Mouse (Mus musculus) spleen, postnatal 14 days (tissue): ENCODE measurements around the gene Car4.

Experiments
- DNase-seq, 2 experiments: peaks; one replicate each; pipeline ENCODE4 v3.0.0; 2021 to 2022; ENCODE audit warnings: low spot score in 2 of 2

Car4 gene

DNA sequence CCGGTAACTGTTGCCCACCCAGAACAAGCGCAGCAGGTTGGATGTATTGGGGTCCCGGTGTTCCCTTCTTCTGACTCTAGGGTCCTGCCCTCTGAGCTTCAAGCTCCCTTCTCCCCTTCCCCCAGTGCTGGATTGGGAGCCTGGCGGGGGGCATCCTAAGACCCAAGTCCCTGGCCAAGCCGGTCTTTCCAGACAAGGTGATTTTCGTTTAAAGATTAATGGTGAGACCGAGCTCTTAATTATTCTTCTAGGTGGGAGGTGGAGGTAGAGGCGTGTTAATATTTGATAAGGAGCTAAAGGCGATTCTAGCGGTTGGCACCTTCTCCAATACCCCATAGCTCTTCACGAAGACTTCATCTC lies 665 bp downstream of the Car4 start:
- no peak for DNase-seq

DNA sequence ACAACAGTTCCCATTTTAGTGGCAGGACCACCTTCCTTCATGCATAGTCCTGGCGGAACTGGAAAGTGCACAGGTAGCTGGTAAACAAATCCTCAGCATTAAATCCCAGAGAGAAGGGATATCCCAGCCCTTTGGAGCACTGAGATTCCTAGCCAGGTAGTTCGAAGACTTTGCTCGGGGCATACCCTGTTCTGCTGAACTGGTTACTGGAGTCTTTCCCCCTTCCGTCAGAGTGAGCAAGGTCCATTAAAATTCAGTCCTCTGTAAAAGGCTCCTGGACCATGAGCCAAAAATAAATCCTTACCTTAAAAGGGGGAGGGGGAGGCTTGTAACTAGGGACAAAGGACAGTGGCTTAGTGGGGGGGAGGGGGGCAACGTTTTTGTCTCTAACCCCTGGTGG lies 1.6 kb downstream of the Car4 start:
- no peak for DNase-seq

DNA sequence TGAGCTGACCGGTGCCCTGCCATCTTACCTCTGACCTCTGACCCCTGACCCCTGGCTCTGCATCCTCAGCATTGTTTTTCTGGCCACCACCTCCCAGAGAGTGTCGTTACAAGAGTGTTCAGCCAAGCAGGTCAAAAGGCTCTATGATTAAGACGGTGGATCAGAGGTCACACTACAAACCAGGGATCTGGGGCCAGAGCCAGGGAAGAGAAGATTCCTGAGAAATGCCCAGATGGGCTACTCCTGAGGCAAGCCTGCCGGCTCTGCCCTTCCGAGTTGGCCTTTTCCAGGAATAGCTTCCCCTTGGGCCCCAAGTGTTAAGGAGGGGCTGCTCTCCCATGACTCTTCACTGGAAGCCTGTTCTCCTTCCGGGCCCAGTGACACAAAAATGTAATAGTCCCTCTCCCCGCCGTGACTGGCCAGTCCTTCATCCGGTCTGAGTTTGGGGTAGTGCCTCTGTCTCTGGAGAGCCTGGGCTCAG lies 2.2 kb downstream of the Car4 start:
- DNase-seq, result no peak

DNA sequence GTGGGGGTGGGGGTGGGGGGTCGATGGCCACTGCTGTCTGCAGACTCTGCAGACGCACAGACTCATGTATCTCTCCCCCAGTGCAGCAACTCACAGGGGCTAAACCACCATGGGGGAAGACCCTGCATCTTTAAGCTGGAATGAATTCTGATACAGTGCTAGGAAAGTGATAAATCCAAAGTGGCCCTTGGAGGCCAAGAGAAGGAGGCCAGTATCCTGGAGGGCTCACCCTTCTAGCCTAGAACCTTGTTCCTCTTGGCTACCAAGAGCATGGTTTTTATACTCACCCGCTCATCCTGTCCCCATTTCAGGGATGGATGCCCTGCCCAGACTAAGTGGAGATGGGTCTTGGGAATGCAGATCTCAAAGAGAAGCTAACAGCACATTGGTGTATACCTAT lies 2.7 kb downstream of the Car4 start:
- no peak for DNase-seq

DNA sequence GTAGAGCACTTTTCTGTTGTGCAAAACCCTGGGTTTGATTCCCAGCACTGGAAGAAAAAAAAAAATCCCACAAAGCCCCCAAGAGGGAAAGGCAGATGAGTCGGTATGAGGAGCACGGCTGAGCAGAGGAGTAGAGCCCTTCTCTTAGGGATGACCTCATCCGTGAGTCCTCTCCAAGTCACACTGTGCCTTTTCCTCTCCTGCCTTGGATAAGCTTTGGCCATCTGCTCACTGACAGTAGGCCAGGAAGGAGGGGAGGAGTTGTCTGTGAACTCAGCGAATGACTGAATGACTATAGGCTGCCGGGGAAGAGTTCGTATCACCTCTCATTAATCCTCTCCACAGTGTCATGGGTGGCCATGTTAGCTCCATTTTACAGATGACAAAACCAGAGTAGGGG lies 3.2 kb downstream of the Car4 start:
- no peak for DNase-seq

DNA sequence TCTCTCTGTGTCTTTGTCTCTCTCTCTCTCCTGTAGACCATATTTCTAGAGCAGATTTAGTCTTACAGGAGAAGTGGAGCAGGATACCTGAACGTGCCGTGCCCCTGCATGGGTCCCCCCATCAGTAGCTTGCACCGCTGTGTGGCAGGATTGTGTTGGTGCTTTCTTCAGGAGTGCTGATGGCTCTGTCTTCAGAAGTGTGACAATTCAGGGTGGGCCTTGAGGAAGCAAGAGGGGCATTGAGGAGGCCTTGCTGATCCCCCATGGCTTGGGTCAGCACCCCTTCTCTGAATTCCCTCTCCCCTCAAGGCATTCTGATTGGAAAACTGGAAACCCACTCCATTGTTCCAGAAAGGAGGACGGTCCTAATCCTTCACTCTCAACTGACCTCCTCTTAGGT lies 4.0 kb downstream of the Car4 start:
- no peak for DNase-seq

DNA sequence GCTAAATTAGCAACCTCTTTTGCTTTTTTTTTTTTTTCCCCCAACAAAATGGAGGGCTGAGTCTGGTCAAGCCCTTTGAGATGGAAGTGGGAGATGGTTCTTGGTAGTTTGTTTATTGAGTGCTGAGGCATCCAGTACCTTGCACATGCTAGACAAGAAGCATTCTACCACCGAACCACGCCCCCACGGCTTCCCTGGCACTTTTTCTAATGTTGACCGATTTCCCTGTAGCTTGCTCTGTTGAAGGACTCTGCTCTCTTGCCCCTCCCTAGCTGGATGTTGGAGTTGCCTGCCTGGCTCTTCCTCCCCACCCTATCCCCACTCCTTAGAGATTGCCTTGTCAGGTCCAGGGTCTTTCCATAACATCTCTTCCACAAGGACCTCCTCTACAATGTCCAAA lies 5.0 kb downstream of the Car4 start:
- DNase-seq, result no peak

DNA sequence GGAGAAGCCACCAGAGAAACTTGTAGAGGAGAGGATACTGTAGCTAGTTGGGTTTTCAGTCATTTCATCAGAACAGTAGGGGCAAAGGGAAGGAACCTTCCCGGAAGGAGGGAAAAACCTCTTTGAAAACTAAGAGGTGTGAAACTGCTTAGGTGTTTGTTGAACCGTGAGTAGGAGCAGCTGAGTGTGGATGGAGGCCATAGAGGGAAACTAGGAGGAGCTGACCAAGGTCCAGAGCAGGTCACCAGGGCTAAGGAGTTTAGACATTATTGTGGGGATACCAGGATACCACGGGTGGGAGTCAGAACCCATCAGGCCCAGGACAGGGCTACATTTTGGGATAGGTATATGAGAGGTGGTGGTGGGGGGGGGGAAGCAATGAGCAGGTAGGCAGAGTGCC lies 6.0 kb downstream of the Car4 start:
- DNase-seq, result no peak

DNA sequence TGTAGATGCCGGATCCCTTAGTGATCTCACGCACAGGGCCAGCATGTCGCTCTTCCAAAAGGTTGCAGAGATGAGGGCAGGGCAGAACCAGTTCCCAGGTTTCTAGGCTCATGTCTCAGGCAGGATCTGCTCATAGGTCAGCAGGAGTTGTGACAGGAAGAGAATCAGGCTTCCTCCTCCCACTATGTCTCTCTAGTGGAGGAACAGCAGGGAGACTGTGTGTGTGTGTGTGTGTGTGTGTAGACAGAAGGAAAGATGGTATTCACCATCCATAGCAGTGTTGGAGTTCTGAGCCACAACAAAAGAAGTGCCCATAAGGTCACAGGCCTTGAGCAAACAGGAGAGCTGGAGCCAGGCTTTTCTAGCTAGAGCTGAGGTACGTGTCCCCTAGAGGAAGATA lies 9.1 kb downstream of the Car4 start:
- DNase-seq, result no peak

DNA sequence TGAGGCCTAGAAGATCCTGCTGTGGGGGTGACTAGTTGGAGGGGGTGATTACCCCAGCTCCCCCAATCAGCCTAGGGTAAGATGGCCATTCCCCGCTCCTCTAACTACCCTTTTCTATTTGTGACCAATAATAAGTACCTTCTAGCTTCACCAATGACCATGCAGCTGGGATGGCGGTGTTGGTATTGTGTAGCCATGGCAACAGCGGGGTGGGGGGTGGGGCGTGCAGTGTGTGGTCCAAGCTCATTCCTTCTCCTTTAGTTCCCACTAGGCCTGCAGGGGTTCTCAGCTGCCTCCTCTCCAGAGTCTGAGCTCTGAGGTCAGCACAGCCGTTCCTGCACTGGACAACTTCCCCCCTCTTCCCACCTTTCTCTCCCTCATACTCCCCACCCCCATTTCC lies 9.5 kb downstream of the Car4 start:
- no peak for DNase-seq

DNA sequence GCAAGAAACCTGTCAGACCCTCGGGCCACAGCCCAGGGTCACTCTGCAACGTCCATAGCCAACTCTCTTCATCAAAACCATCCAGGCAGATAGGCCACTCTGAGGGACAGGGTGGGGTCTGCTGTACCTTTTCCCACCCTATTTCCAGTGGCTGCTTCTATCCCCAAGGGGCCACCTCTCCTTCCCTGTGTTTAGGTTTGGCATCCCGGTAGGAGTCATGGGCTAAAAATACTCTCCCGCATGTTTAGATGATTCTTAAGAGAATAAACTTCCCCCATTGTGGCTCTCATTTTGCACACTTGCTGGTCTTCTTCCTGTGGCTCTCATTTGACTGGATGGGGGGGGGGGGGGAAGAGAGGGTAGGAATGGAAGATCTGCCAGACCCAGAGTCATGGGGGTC lies 10.7 kb downstream of the Car4 start:
- DNase-seq, result no peak

DNA sequence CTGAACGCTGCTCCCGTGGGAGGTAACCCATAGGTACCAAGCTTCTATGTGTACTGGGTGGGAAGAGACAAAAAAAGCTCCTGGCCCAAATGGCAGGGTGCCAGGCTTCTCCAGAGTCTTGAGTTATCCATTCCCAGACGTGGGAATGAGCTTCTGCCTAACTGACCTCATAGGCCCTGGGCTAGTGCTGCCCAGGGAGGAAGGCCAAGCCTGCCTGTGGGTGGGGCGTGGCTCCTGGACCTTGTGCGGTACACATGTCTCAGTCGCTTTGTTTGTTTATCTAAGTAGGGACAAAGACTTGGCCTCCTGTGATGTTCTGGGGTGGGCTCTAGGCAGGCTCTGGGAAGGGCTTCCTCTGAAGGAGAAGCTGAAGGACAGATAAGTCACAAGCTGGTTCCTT lies 11.2 kb downstream of the Car4 start:
- no peak for DNase-seq

DNA sequence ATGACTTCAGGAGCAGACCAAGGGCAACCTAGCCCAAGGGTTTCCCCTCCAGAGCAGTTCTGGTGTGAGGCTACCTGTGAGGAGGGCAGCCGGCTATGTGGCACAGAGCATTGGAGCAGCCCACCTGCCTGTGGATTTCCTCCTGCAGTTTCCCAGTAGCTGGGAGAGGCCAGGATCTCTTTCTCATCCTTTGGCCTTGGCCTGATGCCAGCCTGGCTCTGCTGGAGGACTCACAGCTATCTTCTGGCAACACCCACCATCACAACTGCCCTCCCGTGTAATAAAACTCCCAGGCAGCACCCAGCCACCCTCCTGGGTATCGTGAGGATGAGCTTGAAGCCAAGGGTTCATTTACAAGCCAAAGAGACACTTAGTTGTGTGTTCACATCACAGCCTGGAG lies 14.5 kb downstream of the Car4 start:
- DNase-seq, result no peak

DNA sequence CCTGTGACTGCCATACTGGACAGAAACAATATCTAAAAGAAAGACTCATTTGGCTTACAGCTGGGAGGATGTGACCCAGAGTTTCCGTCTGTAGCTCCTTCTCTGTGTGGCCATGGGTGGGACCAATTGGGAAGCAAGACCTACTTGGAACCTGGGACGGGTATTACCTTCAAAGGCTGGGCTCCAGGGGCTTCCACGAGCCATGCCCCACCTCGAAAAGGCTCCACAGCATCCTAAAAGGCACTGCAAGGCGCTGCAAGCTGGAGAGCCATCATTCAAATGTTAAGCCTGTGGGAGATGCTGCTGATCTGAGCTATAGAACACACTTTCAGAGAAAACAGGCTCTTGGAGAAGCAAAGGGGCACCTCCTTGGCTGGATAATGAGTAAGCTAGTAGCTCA lies 16.1 kb downstream of the Car4 start:
- no peak for DNase-seq

DNA sequence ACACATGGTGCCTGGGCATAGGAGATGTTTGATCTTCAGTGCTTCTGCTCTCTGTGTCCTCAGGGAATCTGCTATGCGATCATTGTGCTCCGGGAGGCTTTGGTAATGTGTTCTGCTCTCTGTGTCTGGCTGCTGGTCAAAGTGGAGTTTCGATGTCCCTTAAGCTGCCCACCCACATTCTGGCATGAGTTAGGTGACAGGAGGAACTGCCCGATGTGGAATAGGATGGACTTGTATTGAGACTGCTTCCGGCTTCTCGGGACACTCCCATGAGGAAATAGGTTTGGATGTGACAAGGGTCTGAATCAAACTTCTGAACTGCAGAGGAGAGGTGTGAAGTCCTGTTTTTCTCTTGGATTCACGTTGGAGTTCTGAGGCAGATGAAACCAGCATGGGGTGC lies 17.0 kb downstream of the Car4 start:
- no peak for DNase-seq

DNA sequence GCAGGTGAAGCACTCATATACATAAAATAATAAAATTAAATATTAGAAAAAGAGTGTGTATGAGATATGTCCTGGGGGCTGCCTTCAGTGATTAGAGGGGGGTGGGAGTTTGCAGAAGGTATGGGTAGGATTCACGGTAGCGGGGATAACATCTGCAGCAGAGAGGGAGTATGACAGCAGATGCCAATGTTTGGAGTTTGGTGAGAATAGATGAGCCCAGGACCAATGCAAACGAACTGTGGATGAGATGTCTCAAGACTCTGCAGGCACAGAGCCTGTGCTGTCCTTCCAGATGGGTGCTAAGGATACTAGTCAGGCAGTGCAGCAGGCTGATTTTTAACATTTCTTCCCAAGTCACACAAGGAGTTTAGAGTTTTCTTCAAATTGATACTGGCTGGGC lies 19.1 kb downstream of the Car4 start:
- no peak for DNase-seq

DNA sequence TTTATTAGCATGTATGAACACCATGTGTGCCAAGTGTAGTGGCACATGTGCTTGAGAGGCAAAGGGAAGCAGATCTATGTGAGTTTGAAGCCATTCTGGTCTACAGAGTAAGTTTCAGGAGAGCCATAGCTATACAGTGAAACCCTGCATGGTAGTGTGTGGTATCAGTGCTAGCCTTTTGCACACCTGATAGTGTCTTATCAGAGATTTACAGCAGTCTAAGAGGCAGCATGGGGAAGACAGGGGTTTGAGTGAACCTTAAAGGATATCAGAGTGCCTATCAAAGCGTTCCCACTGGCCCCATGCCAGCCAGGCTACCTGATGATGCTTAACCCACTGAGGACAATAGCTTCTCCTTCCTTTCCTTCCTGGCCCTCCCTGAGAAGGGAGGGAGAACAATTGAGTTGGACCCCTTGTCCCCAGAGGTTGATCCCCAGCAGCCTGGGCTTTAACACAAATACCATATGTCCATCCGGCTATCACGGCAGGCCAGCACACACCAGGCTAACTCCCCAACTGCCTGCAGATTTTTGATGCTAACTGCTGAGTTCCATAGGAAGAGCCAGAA lies 19.9 kb downstream of the Car4 start:
- DNase-seq, result no peak

DNA sequence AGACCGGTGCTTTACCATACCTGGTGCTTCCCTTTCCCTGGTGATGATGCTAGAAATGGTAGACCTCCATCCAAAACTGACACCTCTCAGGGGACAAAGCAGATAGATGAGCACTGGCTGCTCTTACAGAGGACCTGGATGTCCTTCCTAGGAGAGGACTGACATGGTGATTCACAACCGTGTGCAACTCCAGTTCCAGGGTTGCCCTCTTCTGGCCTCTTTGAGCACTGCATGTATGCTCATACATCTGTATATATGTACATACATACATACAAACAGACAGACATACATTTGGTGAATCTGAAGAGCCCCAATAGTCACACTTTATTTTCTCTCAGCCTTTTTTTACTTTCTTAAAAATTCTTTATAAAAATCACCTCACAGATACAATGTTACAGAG lies 20.5 kb downstream of the Car4 start:
- peak in 1 of 2 experiments; percentile 21 for DNase-seq

DNA sequence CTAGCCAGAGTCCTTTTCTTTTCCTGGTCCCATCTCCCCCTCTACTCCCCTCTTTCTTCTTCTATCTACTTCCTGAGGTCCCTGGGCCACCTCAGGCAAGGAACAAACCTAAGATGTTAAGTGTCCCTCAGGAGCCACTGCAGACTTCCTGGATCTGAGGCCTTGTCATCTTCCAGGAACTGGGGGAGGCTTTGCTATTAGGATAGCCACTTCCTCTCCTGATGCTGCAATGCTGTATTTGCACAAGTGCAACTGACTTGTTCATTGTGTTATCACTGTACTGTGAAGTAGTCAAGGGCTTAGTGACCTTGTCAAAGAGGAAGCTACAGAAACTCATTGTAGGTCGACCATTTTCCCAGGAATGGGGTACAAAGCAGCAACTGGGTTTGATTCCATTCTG lies 21.8 kb downstream of the Car4 start:
- DNase-seq, result no peak

DNA sequence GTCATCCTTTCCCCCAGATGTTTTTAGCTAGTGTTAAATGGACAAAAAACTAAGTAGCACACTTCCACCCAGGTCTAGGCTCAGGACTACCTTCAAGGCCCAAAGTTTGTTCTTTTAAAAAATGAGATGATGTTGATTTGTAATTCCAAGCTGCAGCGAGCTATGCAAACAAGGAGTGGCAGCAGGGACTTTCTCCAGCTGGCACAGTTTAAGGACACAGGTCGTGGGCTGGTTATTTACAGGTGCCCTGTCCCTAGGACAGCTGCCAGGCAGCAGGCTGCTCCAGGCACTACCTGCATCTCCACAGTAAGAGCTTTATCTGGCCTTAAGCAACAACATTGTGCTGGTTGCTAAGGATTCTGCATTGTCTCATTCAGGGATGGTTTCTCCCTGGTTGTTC lies 23.1 kb downstream of the Car4 start:
- no peak for DNase-seq

DNA sequence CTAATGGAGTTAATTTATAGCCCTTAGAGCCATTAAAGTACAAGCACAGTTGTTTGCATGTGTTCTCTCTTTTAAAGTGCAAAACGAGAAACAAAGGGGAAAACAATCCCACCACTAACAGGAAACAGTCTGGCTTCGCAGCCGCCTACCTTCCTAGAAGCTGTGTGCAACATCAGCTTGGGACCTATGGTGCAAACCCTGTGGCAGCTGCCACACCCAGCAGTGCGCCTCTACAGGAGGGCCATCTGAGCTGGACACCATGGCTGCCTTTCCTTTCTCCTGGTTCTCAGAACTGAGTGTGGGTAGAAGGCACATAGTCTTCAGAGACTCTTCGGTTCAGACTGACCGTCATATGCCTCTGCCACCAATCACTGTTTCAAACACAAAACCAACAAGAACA lies 27.8 kb downstream of the Car4 start:
- DNase-seq, result no peak

DNA sequence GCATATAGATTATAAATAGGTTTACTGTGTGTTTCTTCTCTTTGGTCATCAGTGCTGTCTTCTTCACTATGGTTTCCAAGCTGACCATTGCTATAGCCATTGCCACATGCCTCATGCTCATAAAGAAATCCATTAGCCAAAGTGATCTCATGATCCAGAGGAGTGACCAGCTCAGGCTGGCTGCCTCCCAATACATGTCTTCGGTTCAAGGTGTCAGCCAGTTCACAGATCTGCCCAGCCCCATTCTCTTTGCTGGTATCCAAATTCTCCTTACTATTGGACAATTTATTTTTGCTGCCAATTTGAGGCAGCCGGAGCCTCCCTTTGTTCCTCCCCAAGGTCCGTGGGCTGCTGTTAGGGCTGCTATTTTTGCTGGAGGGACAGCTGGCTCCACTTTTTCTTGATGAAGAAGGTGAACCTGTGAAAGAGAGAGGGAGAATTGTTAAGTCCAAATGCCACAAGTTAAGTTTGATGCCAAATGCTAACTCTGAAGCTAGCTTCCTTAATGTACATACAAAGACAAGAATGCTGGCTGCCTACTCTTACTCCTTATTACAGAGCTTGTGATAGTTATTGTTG lies 30.8 kb downstream of the Car4 start:
- no peak for DNase-seq

DNA sequence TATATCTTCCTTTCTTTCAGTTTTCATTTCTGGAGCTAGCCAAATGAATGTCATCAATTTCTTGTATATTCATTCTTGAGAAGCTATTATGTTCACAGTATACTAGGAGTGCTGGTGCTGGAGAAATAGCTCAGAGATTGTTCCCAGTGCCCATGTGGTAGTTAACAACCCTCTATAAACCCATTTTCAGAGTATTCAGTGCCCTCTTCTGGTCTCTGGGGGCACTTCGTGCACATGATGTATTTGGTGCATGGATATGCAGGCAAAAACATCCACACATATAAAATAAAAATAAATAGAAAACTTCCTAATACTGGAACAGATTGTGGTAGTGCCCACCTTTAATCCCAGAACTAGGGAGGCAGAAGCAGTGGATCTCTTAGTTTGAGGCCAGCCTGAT lies 35.4 kb downstream of the Car4 start:
- DNase-seq, result no peak

DNA sequence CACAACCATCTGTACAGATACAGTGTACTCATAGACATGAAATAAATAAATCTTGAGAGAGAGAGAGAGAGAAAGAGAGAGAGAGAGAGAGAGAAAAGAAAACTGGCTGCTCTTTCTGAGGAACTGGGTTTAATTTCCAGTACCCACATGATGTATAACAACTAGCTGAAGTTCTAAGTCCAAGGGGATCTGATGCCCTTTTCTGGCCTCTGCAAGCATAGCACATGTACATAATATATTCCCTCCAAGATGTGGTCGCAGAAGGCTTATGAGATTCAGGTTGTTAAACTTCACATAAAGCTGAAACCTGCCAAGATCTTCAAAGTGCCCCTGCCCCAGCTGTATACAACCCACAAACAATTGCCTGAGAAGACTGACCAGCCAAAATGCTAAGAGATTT lies 37.7 kb downstream of the Car4 start:
- no peak for DNase-seq
